Mouse (Mus musculus): ENCODE data around the gene Zfp804a.

GRCm38 (mm10) chr2:82246020-82246419, 193.0 kb downstream of the Zfp804a start:
- TF ChIP-seq EP300 (IDR thresholded peaks at IDR 0.05): no peak
- no peak for TF ChIP-seq CTCF (IDR thresholded peaks at IDR 0.05)
